Mouse (Mus musculus) C2C12 (cell line): ENCODE results near the gene Unc45b.

Experiments
- CTCF ChIP-seq: IDR thresholded peaks from one replicate; pipeline ENCODE4 v1.5.1; 2011; ENCODE audit not compliant: control insufficient read depth, insufficient read depth, insufficient read length
- USF1 ChIP-seq: IDR thresholded peaks from one replicate; pipeline ENCODE4 v1.6.1; 2011; ENCODE audit warnings: low read depth, mild to moderate bottlenecking, control low read depth, moderate library complexity

DNA sequence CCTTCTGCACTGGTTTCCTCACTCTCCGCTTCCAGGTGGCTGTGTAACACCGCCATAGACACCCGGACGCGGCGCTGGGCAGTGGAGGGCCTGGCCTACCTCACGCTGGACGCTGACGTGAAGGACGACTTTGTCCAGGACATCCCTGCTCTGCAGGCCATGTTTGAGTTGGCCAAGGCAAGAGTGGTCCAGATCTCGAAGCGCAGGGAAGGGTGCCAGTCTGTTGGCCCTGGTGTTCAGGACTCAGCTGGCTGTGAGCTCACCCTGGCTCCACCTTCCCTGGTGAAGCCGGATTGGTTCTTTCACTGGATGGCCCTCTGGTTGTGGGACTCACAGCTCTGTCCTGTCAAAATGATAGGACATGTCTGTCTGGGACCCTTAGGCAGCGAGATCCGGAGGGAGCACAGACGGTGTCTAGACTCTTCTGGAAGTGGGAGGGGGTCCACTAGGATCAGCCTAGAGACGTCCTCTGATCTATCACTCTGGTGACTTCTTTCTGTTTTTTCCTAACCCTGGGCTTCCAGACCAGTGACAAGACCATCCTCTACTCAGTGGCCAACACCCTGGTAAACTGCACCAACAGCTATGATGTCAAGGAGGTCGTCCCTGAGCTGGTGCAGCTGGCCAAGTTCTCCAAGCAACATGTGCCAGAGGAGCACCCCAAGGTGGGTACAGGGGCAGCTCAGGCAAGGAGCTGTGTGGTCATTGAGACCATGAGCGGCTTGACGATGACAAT is 18.7 kb downstream of the Unc45b start:
- TF ChIP-seq USF1 (no peak), CTCF (no peak)
